Mouse (Mus musculus): Measurements from ENCODE around the gene Tpcn2.

- no peak for TF ChIP-seq GATA1 (IDR thresholded peaks at IDR 0.05; ENCODE audit: borderline replicate concordance, low read length)
- TF ChIP-seq FLI1 (IDR thresholded peaks at IDR 0.05; ENCODE audit: low read length), result no peak
Measured at GRCm38 (mm10) chr7:145143502-145144070, 140.2 kb downstream of the Tpcn2 start.

Data from megakaryocyte, embryonic 14.5 days (primary cell).